Mouse (Mus musculus) midbrain, embryonic 11.5 days (tissue): Measurements from ENCODE around the gene Cetn3. TPM values are rescaled to one million over a fixed set of nuclear protein-coding genes. Genes with fewer than 3 reads are reported as not detected.

ENCODE experiments used
- ATAC-seq: fragments of 200-750 bp; cut with Nextera tagmentation; 2 replicates; pipeline ENCODE4 v1.8.0; 2017; ENCODE audit warnings: moderate TSS enrichment, moderate library complexity; ENCODE audit not compliant: low FRiP score
- DNase-seq: peaks from one replicate; pipeline ENCODE4 v3.0.0; 2015; ENCODE audit warnings: low spot score; ENCODE audit errors: missing footprints
- H3K27ac ChIP-seq: fragments of 300-500 bp; sonication (generic); 2 replicates; pipeline ENCODE4 v1.5.1; 2014; ENCODE audit warnings: low read depth, low read length
- H3K27me3 ChIP-seq: fragments of 300-500 bp; sonication (generic); 2 replicates; pipeline ENCODE4 v1.6.1; 2014; ENCODE audit warnings: mild to moderate bottlenecking, low read length, moderate library complexity, mixed read lengths; ENCODE audit not compliant: control insufficient read depth, insufficient read depth
- H3K36me3 ChIP-seq: fragments of 300-500 bp; sonication (generic); 2 replicates; pipeline ENCODE4 v1.6.1; 2014; ENCODE audit warnings: mild to moderate bottlenecking, low read length, moderate library complexity, mixed read lengths; ENCODE audit not compliant: control insufficient read depth, insufficient read depth
- H3K4me1 ChIP-seq: fragments of 300-500 bp; sonication (generic); 2 replicates; pipeline ENCODE4 v1.6.1; 2014; ENCODE audit warnings: low read length; ENCODE audit not compliant: control insufficient read depth, insufficient read depth
- H3K4me2 ChIP-seq: fragments of 300-500 bp; sonication (generic); 2 replicates; pipeline ENCODE4 v1.6.1; 2014; ENCODE audit warnings: mild to moderate bottlenecking, moderate library complexity
- H3K4me3 ChIP-seq: fragments of 300-500 bp; sonication (generic); 2 replicates; pipeline ENCODE4 v1.5.1; 2014; ENCODE audit warnings: low read depth, low read length
- H3K9ac ChIP-seq: fragments of 300-500 bp; sonication (generic); 2 replicates; pipeline ENCODE4 v1.6.1; 2014; ENCODE audit warnings: low read length
- H3K9me3 ChIP-seq: fragments of 300-500 bp; sonication (generic); 2 replicates; pipeline ENCODE4 v1.6.1; 2016; ENCODE audit warnings: low read length; ENCODE audit not compliant: control insufficient read depth
- WGBS: fragments of 180-500 bp; shearing (Covaris S2); extraction: QIAGEN DNeasy Blood & Tissue Kit; methylation state at CpG from one replicate; pipeline ENCODE4 v1.1.7; 2014; 5-methylcytosine and 5-hydroxymethylcytosine counted together
- polyA plus RNA-seq: library from polyadenylated mRNA; unstranded; fragments of >200 nt; fragmentation: Nextera tagmentation; extraction: Ambion mirVana; gene quantifications from 2 replicates; pipeline ENCODE4 v1.2.1, GENCODE M21; 2014

Cetn3 gene
- polyA plus RNA-seq, 1 experiment from 2014 or later, result 279 TPM

DNA sequence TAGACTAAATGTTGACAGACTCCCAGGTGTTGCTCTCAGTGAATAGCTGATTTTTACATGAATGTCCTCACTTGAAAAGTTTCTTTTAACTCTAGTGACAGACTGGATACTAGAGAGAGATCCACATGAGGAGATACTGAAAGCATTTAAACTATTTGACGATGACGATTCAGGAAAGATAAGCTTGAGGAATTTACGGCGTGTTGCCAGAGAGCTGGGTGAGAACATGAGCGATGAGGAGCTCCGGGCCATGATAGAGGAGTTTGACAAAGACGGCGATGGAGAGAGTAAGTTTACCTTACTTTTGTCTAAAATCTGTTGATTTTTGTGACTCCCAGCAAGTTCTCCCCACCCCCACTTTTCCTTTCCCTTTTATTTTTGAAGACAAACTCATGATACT, 9.0 kb downstream of the Cetn3 start:
- Histone ChIP-seq H3K4me2 (no peak overlapping the region), H3K27ac (no peak overlapping the region), H3K4me1 (no peaks in the 10 kb centered on the region), H3K9ac (no peak overlapping the region), H3K27me3 (no peaks in the 10 kb centered on the region), H3K4me3 (no peak overlapping the region), H3K9me3 (no peaks in the 10 kb centered on the region), H3K36me3 (0 out of 2 replicates have a peak, but pooled peaks cover 2% of the 10 kb centered on the region)
- WGBS, result 92% methylated on average over 8 of the region's 8 CpGs
- ATAC-seq, result no peak
- DNase-seq, result peak; percentile 26

DNA sequence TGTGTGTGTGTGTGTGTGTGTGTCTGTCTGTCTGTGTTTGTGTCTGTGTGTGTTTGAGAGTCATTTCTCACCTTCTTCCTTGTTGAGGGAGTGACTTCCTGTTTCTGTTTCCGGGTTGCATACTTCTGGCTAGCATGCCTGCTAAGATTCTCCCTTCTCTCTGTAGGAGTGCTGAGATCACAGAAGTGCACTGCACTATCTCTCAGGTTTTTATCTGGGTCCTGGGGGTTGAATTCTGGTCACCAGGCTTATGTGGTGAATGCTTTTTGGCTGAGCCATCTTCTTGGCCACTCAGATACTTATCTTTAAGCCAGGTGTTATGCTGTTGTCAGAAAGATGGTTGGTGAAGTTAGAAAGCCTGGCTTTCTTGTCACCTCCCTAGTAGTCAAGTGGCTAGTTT, 11.0 kb downstream of the Cetn3 start:
- 75% methylated on average over 1 of the region's 1 CpGs for WGBS
- ATAC-seq (no peak), DNase-seq (peak; percentile 66)
- no peaks in the 10 kb centered on the region for H3K27me3 ChIP-seq
- no peak overlapping the region for H3K4me2 ChIP-seq
- no peaks in the 10 kb centered on the region for H3K4me1 ChIP-seq
- 0 out of 2 replicates have a peak, but pooled peaks cover 2% of the 10 kb centered on the region for H3K36me3 ChIP-seq
- no peaks in the 10 kb centered on the region for H3K9me3 ChIP-seq
- no peak overlapping the region for H3K27ac ChIP-seq
- no peak overlapping the region for H3K9ac ChIP-seq
- no peak overlapping the region for H3K4me3 ChIP-seq

DNA sequence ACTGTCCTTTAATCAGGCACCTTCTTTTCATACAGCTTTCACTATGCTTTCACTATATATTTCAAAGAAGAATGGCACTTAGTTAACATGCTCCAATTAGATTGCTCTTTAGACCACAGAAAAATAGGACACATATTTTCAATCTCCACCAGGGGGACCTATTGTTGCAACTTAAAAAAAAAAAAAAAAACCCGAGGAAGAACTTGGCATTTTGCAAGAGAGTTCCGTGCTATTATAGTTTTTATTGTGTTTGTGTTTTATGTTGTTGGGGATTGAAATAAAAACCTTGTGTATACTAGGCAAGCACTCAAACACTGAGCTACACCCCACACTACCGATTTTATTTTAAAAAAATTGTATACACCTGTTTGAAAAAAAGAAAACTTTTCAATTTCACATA, 18.2 kb downstream of the Cetn3 start:
- no peak overlapping the region for H3K4me3 ChIP-seq
- WGBS, result 46% methylated on average over 3 of the region's 3 CpGs
- H3K4me1 ChIP-seq, result no peaks in the 10 kb centered on the region
- H3K27me3 ChIP-seq, result no peaks in the 10 kb centered on the region
- DNase-seq, result peak; percentile 74
- ATAC-seq, result no peak
- no peak overlapping the region for H3K9ac ChIP-seq
- no peaks in the 10 kb centered on the region for H3K36me3 ChIP-seq
- no peaks in the 10 kb centered on the region for H3K9me3 ChIP-seq
- H3K4me2 ChIP-seq, result no peak overlapping the region
- no peak overlapping the region for H3K27ac ChIP-seq

DNA sequence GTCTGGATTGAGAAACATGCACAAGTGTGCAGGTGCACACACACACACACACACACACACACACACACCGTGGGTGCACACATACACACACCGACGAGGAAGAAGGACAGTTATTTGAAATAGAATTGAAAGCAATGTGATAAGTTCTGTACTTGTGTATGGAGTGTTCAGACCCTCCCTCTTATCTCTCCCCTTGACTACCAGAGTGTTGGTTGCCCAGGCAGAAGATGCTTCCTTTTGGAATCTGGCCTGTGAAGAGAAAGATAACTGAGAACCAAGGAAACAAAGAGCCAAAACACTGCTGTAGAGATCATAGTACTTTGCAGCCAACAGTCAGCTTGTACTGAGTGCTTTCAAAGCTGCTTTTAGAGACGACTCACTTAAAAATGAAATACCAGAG, 20.8 kb downstream of the Cetn3 start:
- H3K27me3 ChIP-seq, result no peaks in the 10 kb centered on the region
- no peaks in the 10 kb centered on the region for H3K4me1 ChIP-seq
- no peaks in the 10 kb centered on the region for H3K9me3 ChIP-seq
- WGBS, result 91% methylated on average over 4 of the region's 4 CpGs
- DNase-seq, result peak; percentile 19
- no peak overlapping the region for H3K4me2 ChIP-seq
- H3K9ac ChIP-seq, result no peak overlapping the region
- no peak overlapping the region for H3K27ac ChIP-seq
- ATAC-seq, result no peak
- H3K36me3 ChIP-seq, result no peaks in the 10 kb centered on the region
- no peak overlapping the region for H3K4me3 ChIP-seq

DNA sequence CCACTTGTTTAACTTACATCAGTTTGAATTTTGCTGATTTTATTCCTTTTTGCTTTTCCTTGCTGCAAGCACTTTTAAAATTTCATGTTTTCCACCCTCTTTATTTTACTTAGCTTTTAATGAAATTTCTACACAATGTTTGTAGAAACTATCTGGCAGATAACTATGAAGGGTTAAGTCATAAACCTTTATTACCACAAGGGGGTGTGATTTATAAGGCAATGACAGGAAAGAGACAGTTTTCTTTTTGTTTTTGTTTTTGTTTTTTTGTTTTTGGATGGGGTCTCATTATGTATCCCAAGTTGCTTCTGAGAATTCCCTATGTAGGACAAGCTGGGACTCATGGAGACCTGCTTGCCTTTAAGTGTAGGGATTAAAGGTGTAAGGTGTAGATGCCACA, 39.9 kb downstream of the Cetn3 start:
- Histone ChIP-seq H3K9me3 (no peaks in the 10 kb centered on the region), H3K36me3 (no peaks in the 10 kb centered on the region), H3K27ac (no peak overlapping the region), H3K4me2 (no peak overlapping the region), H3K9ac (no peak overlapping the region), H3K4me3 (no peak overlapping the region), H3K4me1 (no peaks in the 10 kb centered on the region), H3K27me3 (no peaks in the 10 kb centered on the region)
- ATAC-seq (no peak), DNase-seq (peak; percentile 12)

DNA sequence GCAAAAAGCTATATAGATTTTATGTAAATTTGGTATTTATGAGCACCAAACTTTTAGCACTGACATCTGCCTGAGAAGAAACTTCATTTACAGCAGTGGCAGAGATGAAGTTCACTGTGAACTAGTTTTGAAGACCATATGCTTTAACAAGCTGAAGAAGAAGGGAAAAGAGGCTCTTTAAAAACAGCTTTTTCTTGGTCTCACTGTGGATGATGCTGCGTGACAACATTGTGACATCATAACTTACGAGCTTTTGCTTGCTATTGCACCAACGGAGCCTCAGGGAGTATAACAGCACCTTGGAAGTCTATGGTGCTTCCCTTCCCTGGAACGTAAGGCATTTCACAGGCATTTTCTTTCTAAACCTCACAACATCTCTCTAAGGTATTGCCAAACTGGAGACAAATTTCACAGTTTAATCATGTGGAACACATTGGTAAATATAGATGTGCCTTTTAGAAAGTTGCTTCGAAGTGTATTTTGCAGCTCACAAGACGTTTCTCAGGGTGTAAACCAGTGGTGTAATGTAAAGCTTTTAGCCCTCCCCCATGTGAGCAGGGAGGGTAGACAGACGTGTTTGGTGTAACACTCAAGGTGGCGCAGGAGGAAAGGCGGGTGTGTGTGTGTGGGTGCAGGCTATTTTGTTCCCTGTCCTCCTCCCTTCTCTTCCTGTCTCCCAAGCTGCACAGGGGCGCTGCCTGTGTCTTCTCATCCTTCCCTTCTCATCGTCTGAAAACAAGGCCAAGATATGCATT, 41.9 kb downstream of the Cetn3 start:
- Histone ChIP-seq H3K27ac (no peak overlapping the region), H3K9ac (no peak overlapping the region), H3K9me3 (no peaks in the 10 kb centered on the region), H3K4me2 (no peak overlapping the region), H3K4me1 (no peaks in the 10 kb centered on the region), H3K4me3 (no peak overlapping the region), H3K27me3 (no peaks in the 10 kb centered on the region), H3K36me3 (no peaks in the 10 kb centered on the region)
- 79% methylated on average over 11 of the region's 11 CpGs for WGBS
- ATAC-seq, result no peak
- peak; percentile 35 for DNase-seq

DNA sequence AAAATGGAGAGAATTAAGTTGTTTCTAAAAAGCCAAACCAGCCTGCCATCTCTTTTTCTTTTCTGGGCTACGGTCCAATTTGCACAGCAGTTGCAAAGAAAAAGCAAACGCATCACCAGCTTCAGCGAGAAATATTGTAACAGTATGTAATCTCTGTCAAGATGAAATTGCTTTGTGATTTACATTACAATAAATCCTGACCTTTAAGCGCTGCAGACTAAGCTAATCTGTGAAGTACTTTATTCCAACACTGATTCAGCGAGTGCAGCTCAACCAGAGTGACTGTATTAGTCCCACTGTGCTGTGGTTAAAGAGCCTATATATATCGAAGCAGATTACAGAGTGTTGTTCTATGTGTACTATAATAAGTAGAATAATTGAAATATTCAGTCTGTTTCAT, 45.6 kb downstream of the Cetn3 start:
- Histone ChIP-seq H3K27ac (no peak overlapping the region), H3K9me3 (no peaks in the 10 kb centered on the region), H3K4me1 (no peaks in the 10 kb centered on the region), H3K36me3 (no peaks in the 10 kb centered on the region), H3K27me3 (no peaks in the 10 kb centered on the region), H3K4me2 (no peak overlapping the region), H3K9ac (no peak overlapping the region), H3K4me3 (no peak overlapping the region)
- DNase-seq (peak; percentile 69), ATAC-seq (no peak)
- WGBS, result 80% methylated on average over 6 of the region's 6 CpGs

DNA sequence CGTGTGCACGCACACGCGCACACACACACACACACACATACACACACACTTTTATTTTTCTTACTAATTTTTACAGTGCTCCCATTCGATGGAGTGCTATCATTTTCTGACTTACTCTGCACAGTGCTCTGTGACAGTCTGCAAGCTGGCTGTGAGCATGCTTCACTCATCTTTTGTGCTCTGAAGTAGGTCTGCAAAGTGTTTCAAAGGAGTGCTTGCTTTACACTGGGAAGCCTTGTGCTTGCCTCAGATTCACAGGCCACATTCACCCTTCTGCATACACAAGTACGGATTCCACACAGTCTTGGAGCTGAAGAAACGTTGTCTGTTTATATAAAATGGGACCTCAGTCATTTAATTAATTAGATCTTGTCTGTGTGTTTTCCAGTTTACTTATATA, 49.0 kb downstream of the Cetn3 start:
- WGBS, result 87% methylated on average over 7 of the region's 7 CpGs
- no peak overlapping the region for H3K9ac ChIP-seq
- no peak overlapping the region for H3K4me2 ChIP-seq
- no peaks in the 10 kb centered on the region for H3K4me1 ChIP-seq
- ATAC-seq (no peak), DNase-seq (peak; percentile 69)
- no peak overlapping the region for H3K27ac ChIP-seq
- H3K4me3 ChIP-seq, result no peak overlapping the region
- no peaks in the 10 kb centered on the region for H3K36me3 ChIP-seq
- no peaks in the 10 kb centered on the region for H3K9me3 ChIP-seq
- H3K27me3 ChIP-seq, result no peaks in the 10 kb centered on the region

DNA sequence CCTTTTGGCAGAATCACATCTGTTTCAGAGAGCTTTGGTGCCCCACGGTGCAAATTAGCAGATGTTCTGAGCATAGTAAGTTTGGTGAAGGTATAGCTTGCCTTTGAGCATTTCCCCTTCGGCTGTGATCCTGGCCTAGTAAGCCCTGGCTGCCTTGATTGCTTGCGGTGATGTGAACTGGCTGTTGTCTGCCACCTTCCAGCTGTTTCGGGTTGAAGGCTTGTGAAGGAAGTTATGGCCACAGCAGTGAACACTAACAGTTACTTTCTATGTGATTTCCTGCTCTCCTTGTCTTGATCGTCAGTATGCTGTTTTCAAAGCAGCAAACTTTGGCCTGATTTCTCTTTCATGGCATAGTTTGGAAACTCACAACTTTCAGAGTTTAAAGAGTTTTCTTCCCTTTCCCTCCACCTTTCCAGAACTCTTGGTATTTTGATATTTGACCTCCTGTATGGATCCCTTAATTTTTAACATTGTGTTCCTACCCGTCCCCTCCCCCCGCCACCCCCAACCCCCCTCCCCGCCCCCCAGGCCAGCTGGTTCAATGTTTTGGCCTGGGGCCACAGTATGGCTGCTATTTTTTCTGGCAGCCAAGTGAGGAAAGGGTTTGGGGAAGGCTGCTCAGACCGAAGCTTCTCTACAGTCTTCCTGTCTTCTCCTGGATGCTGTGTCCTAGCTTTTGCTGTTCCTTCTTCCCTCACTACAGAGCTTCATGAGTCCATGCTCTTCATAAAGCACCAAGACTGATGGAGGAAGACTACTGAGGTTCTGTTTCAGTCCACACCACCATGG, 53.7 kb downstream of the Cetn3 start:
- Histone ChIP-seq H3K36me3 (no peaks in the 10 kb centered on the region), H3K4me1 (no peaks in the 10 kb centered on the region), H3K4me2 (no peak overlapping the region), H3K4me3 (no peak overlapping the region), H3K9me3 (no peaks in the 10 kb centered on the region), H3K27me3 (no peaks in the 10 kb centered on the region), H3K27ac (no peak overlapping the region), H3K9ac (no peak overlapping the region)
- ATAC-seq, result no peak
- WGBS, result 83% methylated on average over 9 of the region's 9 CpGs
- peak; percentile 77 for DNase-seq
